Mouse (Mus musculus) 3134 (cell line): ENCODE measurements around the gene Asgr2.
"Not testable (repeated sequence)": the region's sequence is repeated elsewhere in the genome, so short reads cannot be mapped to it uniquely, and the experiment has no call there.

Experiments
- DNase-seq: peaks from one replicate; pipeline ENCODE4 v3.0.0-alpha.2; 2011; ENCODE audit warnings: low spot score; ENCODE audit not compliant: insufficient read length; ENCODE audit errors: extremely low read depth

Gene Asgr2

DNA sequence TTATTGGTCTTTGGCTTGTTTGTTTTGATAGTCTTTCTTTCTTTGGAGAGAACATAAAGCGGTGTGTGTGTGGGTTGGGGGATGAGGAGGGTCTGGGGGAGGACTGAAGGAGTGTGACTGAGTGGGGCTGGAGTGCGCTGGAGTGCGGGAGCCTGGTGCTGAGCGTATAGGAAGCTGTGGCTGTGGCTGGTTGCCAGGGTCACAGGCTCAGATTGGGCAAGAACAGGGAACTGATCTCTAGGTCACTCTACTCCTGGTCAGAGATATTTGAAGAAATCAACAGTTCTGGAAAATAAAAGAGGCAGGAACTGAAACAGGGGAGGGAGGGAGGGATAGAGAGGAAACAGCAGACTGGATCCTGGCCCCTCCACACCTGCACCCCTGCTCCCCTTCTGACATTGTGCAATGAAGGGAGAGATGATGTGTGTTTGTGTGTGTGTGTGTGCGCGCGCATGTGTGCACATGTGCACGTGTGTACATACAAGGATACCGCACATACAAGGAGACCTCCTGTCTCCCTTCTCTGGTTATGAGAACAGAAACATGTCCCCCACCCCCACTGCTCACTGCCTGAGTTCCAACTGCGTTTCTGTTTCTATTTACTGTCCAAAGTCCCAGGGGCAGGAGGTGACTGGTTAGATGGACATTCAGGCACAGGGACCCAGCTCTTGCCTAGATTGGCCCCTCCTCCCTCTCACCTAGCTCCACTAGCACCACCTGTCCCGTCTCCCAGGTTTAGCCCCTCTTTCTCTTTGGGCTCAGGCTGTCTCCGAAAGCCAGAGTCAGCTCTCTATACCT lies at the start of gene Asgr2:
Asgr2 (plus strand) TSS at position 659 of the 798 bp plus-strand sequence.
- no peak for DNase-seq

DNA sequence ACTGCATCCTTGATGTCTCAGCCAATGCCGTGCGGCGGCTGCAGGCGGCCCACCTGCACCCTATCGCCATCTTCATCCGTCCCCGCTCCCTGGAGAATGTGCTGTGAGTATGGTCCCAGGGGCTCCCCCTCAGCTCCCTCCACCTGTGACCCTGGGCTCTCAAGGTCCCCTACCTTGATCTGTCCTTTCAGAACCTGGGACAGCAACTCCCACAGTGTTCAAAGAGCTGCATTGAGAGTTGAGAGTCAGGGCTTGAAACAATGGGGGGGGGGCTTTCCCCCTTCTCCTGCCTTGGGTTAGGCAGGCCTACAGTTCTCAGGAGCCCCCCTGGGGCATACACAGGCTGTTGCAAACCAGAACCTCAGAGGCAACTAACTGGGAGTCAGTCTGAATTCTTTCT lies 48.8 kb upstream of the Asgr2 start:
- no peak for DNase-seq

DNA sequence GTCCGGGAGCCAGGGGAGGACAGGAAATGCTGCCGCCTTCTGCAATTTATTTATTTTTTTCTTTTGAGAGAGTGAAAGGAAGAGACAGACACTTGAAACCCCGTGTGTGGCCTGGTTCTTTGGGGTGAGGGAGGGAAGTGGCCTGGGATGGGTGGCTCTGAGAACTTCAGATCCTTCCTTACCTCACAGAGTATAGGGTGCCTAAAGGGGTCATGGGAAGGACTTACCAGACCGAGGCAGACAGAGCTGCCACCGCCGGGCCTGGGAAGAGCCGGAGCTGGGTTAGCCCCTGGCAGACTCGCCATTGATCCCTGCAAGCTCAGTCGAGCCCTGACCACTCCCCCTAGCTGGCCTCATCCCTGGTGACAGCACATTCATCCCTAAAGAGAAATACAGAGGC lies 47.0 kb upstream of the Asgr2 start:
- no peak for DNase-seq

DNA sequence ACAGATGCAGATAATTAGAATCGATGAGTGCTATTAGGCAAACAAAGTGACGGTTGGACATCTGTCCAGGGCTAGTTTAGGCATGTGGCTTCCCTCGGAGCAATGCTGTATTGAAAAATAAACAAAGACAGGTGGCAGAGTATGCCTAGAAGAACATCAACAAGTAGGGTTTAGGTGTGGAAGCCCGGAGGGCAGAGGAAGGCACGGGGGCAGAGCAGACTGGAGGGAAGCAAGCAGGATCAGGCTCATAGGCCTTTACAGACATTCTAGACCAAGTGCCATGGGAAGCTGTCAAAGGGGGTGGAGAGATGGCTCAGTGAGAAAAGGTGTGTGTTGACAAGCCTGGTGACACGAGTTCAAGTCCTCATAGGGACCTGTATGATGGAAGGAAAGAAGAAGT lies 43.1 kb upstream of the Asgr2 start:
- DNase-seq, result no peak

DNA sequence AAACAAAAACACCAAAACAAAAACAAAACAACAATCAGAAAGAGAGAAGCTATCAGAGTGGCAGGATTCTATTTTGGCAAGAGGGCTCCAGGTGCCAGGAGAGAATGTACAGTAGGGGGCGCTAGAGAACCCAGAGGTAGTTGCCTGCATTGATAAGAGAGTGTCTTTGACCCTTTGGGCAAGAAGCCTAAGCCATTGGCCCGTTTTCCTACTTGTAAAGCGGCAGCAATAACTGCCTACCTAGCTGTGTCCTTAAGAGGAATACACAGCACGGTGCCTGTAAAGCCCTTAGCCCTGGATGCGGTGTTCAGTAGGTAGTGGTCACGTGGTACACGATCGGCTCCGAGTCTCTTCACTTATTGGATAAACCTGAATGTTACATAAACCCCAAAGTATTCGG lies 42.6 kb upstream of the Asgr2 start:
- no peak for DNase-seq

DNA sequence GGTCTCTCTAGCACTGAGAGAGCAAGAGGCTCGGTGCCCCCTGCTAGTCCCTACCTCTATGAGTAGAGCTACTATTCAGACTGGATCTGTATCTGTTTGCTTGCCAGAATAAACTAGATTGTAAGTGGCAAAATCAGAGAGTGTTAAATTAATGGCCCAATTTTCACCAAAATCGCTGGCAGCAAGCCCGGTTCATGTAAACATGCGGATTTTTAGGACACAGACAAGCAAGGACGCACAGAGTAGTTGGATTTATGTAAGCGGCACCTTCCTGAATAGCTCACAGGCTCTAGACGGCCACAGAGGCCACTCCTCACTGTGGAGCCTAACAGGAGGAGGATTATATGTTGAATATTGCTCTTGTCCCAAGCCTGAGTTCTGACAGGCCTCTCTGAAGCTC lies 39.3 kb upstream of the Asgr2 start:
- no peak for DNase-seq

DNA sequence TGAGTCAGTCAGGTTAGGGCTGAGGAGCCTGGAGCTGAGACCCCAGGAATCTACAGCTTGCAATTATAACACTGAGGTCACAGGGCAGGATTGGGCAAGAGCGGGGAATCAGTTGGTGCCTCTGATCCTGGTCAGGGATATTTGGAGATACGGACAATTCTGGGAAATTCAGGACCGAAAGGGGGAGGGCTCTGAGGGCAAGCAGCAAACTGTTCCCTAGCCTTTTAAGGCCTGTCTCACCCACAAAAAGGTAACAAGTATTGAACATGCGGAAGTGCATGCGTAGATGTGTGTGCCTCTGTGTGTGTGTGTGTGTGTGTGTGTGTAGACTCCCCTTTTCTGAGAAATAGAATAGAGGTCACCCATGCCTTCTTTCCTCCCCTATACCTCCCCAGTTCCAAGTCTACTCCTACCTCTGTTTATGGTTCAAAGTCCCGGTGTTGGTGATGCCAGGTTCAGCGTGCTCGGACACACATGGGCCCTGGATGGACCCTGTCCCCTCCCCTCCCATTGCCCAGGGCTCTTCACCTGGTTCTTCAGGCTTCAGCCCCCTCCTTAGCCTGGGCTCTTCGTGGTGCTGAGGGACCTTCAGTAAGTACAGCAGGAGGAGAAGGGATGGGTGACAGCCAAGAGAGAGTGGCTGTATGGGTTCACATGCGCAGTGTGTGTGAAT lies 38.4 kb upstream of the Asgr2 start, which contains the start of gene Asgr1:
Asgr1 (plus strand) TSS at position 188 of the 673 bp plus-strand sequence.
- no peak for DNase-seq

DNA sequence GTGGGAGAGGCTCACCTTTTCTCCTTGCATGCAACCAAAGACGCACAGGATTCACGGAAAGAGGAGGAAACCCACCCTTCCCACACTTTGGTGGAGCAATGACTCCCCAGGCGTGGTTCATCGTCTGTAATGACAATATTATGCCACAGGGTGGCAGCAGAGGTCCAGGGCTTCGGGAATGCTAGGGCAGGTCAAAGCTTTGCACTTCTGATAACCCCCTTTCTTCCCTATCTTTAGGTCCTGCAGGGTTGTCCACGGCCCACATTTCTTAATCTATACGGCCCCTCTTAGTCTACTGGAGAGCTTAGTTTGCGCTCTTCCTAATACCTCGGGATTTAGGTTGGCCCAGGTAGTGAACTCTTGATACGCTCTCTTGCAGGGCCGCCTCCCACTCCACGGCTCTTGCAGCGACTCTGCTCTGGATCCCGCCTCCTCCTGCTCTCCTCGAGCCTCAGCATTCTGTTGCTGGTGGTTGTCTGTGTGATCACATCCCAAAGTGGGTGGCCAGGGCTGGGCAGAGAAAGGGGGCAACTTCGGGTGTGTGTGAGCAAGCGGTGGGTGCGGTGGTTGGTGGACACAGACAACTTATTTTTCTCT lies 36.7 kb upstream of the Asgr2 start:
- DNase-seq, result peak; percentile 36

DNA sequence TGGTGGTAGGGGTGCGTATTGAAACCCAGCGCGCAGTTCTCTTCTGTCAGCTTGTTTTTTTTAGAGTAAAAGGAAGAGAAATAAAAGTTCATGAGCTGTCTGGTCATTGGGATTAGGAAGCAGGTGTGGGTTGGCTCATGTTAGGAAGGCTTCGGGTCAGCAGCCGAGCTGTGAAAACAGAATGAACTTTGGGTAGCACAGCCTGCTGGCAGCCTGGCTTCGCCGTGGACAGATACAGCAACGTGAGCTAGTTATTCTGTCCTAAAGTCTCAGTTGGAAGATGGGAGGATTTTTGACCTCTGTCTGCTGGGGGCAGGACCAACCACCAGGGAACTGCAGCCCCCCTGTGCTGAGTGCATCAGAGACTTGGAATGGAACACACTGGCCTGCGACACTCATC lies 34.6 kb upstream of the Asgr2 start:
- DNase-seq, result no peak

DNA sequence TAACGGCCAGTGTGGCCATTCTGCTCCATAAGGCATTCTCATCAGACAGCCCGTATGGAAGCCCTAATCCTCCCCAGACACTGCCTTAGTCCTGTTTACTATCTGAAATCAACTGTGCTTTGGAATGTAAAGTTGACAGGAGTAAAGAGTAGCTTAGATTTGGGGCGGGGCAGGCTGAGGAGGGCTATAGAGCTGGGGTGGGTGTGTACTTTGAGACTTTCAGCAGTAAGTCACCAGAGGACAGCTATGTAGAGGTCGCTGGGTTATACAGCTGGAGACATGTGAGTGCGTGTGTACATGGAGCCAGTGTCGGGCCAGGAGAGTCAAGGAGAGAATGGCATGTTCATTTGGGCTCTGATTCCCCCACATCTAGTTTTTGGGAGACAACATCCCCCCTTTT lies 32.5 kb upstream of the Asgr2 start:
- no peak for DNase-seq

DNA sequence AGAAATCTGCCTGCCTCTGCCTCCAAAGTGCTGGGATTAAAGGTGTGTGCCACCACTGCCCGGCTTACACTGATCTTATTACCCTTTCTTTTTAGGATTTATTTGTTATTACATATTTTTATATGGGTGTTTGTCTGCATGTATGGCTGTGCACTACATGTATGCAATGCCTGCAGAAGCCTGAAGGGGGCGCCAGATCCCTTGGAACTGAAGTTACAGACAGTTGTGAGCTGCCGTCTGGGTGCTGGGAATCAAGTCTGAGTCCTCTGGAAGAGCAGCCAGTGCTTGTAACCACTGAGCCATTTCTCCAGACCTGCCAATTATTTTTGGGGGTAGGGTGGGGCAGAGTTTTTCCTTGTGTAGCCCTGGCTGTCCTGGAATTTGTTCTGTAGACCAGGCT lies 29.4 kb upstream of the Asgr2 start:
- DNase-seq, result no peak

DNA sequence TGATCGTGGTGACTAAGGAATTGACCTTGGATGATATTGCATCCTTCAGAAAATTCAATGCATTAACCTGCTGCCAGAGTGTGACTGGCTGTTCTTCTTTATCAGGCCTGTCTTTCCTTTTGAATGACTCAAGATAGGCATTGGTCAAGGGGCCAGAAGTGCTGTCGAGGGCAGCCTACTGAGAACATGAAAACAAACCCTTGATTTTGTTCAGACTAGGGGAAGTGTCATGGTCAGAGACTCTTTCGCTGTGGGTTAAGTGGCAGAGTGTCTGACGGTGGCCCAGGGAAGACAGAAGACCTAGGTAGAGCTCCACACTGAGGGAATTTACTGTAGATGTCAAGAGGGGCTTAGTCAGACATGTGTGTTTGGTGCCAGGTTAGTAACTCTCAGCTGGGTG lies 25.7 kb upstream of the Asgr2 start:
- DNase-seq, result no peak

DNA sequence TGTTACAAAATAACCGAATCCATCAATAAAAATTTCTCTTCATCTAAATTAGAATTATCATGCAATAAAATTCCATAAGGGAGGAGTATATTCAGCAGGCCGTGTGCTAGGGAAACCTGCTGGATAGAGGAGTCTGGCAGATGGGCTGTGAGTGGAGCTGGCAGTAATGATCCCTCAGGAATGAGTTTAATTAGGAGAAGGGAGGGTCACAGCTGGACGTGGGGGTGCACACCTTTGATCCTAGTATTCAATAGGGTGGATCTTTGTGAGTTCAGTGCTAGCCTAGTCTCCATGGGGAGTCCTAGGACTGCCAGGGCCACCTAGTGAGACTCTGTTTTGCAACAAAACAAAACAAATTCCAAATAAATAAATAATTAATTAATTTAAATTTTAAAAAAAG lies 24.2 kb upstream of the Asgr2 start:
- DNase-seq, result no peak

DNA sequence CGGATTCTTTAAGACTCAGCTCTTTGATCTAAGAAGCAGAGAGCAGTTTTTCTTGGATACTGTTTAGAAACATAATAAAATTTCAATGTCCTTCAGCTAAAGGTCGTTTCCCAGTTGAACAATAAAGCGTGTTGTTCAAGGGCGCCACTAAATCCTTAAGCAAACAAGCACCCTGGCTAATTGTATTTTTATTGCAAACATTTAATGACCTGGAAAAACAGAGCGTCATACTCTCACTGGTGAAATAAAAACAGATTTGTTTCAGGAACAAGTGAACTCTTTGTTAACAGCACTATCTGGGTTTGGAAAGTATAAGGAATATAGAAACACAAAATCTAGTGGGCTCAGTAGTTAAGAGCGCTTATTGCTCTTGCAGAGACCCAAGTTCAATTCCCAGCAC lies 22.4 kb upstream of the Asgr2 start:
- DNase-seq, result no peak

DNA sequence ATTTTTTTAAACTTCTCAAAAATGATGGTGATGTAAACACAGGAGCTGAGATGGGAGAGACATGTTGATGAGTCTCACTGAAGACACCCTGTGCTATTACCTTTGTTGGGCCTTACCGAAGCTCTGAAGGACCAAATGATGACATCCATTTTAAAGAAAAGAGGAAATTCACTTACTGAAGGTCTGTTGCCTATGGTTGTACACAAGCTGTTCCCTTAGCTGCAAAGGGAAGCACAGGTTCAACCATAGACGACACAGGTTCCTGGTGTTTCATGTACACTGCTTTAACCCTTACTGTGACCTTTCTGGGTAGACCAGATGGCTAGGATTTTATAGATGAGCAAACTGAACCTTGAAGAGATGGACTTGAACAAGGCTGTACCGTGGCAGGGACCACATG lies 21.8 kb upstream of the Asgr2 start:
- DNase-seq, result not testable (repeated sequence)

DNA sequence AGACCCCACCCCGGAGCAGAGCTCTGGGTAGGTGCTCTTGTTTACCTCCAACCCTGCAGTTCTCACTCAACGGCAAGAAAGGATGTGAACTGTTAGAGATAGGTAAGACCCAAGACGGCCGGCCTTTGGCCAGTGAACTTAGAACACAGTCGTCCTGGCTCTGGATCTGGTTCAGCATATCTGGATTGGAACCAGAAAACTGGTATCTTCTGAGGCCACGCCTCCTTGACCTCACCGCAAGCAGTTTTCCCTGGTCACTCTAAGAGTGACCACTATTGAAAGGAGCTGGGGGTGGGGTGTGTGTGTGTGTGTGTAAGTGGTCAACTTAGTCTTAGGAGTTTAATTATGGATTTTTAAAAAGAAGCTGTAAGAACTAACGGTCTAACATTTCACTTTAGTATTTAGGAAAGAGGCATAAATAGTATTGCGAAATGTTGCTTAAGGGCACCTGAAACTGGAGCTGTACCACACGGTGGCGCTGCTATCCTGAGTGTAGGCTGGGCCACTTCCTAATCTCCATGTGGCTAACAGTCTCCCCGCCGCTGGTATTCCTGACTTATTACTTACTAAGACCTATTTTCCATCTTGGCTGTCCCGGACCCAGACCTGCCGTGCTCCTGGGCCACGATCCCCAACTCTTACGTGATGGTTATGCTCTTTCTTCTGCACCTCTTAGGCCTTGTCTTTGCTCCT lies 17.9 kb upstream of the Asgr2 start:
- peak; percentile 73 for DNase-seq

DNA sequence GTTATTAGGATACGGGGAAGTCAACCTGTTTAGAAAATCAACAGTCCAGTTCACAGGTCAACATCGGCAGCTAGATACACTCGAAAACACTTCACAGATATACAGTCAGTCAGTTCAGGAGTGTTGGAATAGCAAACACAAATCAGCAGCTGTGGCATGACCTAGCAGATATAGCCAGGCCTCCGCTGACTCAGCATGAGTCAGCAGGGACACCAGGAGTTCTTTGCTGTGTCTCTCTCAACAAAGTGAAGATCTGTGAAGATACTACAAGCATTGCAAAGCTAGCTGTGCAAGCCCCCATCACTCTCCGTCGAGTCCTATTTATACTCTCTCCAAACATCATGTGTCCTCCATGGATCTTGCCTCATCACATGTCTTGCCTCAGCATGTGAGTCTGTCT lies 16.9 kb upstream of the Asgr2 start:
- DNase-seq, result peak; percentile 54

DNA sequence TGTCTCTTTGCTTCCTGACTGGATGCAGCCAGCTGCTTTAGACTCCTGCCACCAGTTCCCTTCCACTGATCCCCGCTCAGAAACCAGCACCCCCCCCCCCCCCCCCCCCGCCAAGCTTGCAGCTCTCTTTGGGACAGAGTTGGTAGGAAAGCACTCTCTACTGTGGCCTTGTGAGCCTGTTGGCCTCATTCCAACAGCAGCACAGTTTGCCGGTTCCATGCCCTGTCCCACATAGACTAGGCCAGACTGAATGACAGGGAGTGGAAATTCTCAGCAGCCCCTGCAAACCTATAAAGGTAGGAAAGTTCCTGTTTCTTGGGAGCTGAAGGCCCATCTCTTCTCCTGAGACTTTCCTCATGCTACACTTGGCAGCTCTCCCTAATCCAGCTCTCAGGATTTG lies 15.0 kb upstream of the Asgr2 start:
- DNase-seq, result no peak

DNA sequence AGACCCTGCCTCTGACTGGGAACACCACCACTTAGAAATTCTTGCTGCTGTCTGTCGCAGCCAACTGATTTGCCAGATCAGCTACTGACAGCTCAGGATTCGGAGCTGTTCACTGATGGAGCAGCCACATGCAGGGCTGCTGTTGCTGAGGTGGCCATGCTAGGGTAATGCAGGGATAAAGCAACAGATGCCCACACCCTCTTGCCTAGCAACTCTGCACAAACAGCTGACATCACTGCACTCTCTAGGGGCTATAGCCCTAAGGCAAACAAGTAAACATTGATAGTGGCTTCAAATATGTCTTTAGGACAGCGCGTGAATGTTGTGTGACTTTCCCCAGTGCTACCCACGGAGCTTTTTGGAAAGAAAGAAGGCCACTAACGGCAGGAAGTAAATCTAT lies 13.3 kb upstream of the Asgr2 start:
- no peak for DNase-seq

DNA sequence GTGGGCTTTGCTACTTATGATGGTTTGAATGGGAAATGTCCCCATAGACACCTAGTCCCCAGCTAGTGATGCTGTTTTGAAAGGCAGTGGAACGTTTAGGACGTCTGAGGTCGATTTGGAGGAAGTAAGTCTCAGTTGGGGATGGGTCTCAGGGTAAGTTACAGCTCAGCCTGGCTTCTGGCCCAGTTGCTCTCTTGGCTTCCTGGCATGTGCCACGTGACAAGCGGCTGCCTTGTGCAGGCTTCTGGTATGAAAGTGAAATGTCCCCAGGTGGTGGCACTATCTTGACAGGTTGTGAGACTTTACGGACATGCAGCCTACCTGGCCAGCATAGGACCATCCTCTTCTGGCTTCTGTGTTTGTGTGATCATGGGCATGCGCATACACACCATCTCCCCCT lies 12.5 kb upstream of the Asgr2 start:
- DNase-seq, result no peak

DNA sequence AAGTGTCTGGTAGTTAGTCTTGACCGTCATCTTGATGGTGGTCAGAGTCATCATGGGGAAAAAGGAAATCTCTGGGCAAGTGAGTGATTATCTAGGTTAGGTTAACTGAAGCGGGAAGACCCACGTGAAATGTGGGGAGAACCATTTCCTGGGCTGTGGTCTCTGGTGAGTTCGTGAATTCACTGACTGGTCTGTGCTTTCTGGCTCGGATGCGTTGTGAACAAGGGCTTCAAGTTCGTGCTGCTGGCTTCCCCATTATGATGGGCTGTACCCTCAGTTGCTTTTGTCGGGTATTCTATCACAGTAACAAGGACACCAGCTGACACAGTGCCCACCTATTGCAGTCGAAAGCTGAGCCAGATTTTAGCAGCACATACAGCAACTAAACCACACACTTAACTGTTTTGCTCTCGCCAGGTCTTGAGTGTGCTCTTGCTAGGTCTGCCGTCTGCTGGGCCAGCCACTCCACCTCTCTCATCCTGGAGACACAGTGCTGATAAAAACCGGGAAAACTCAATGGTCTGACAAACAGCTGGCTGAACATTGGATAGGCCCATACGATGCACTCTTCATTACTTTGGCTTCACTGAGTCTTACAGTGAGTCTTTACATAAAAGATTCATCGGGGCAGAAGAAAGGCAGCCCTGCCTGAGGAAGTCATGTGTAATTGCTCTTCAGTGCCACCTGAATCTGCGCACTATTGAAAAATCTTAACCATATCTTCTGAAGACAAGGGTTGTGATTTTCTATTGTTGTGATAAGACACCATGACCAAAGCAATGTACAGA lies 11.4 kb upstream of the Asgr2 start:
- no peak for DNase-seq
